Mouse (Mus musculus) bone marrow, adult 2 months (tissue): Measurements from ENCODE around the gene Mtor. TPM values are rescaled to one million over a fixed set of nuclear protein-coding genes. Genes with fewer than 3 reads are reported as not detected.

ENCODE experiments used
- H3K27ac ChIP-seq: fragments of 200-500 bp; 2 replicates; pipeline ENCODE4 v1.5.1; 2012; ENCODE audit warnings: low read depth, mild to moderate bottlenecking, control low read depth, inconsistent platforms, low read length; ENCODE audit not compliant: control insufficient read depth, poor library complexity, insufficient read depth
- H3K4me1 ChIP-seq: fragments of 200-500 bp; 2 replicates; pipeline ENCODE4 v1.6.1; 2011; ENCODE audit warnings: low read length; ENCODE audit not compliant: control insufficient read depth, insufficient read depth
- H3K4me3 ChIP-seq: fragments of 200-500 bp; replicated peaks from 2 replicates; pipeline ENCODE3; 2011; ENCODE audit warnings: mild to moderate bottlenecking, low read depth, low read length, control low read depth; ENCODE audit not compliant: control insufficient read depth
- CTCF ChIP-seq: fragments of 200-500 bp; IDR thresholded peaks from 2 replicates; pipeline ENCODE4 v1.5.1; 2011; ENCODE audit warnings: low read length, control low read depth; ENCODE audit not compliant: control insufficient read depth, insufficient read depth
- POLR2A ChIP-seq: fragments of 200-500 bp; IDR thresholded peaks from 2 replicates; pipeline ENCODE4 v1.6.1; 2011; ENCODE audit warnings: low read depth, mild to moderate bottlenecking, control low read depth, low read length, borderline replicate concordance; ENCODE audit not compliant: control insufficient read depth
- WGBS: fragments of 180-500 bp; shearing (Covaris S2); methylation state at CpG from one replicate; pipeline ENCODE4 v1.1.7; 2018; 5-methylcytosine and 5-hydroxymethylcytosine counted together
- polyA plus RNA-seq: library from polyadenylated mRNA; stranded (reverse); fragments of >200 nt; gene quantifications from 2 replicates; pipeline ENCODE4 v1.2.4, GENCODE M21; 2011; ENCODE audit warnings: low replicate concordance; ENCODE audit not compliant: missing spikeins, insufficient read depth, insufficient read length

Mtor gene
- polyA plus RNA-seq, 1 experiment: 11.5 TPM

GRCm38 (mm10) chr4:148433813-148434212 is 14.6 kb upstream of the Mtor start:
- H3K4me1 ChIP-seq: peaks cover 3% of the 10 kb centered on the region
- 74% methylated on average over 5 of the region's 5 CpGs for WGBS
- TF ChIP-seq POLR2A (no peak), CTCF (no peak)
- H3K4me3 ChIP-seq: no peak overlapping the region
- H3K27ac ChIP-seq: no peak overlapping the region

- Histone ChIP-seq H3K27ac (no peak overlapping the region), H3K4me3 (no peak overlapping the region), H3K4me1 (peaks cover 3% of the 10 kb centered on the region)
- TF ChIP-seq POLR2A (no peak), CTCF (no peak)
- WGBS: 83% methylated on average over 4 of the region's 4 CpGs
Observed at GRCm38 (mm10) chr4:148434554-148434953, 13.9 kb upstream of the Mtor start.

GRCm38 (mm10) chr4:148435106-148435505 is 13.3 kb upstream of the Mtor start:
- peaks cover 3% of the 10 kb centered on the region for H3K4me1 ChIP-seq
- H3K27ac ChIP-seq: no peak overlapping the region
- no peak overlapping the region for H3K4me3 ChIP-seq
- TF ChIP-seq POLR2A (no peak), CTCF (no peak)
- WGBS: 77% methylated on average over 3 of the region's 3 CpGs

- 73% methylated on average over 6 of the region's 6 CpGs for WGBS
Observed at GRCm38 (mm10) chr4:148435657-148436330, 12.6 kb upstream of the Mtor start.

GRCm38 (mm10) chr4:148441931-148442330 is 6.5 kb upstream of the Mtor start:
- Histone ChIP-seq H3K4me1 (no peaks in the 10 kb centered on the region; the same call in 1 of the 2 replicates), H3K4me3 (no peak overlapping the region), H3K27ac (no peak overlapping the region)
- 83% methylated on average over 5 of the region's 5 CpGs for WGBS
- TF ChIP-seq CTCF (no peak), POLR2A (no peak)

More at GRCm38 (mm10) chr4:148435657-148436330, 12.6 kb upstream of the Mtor start:
- no peak for TF ChIP-seq CTCF
- no peak for TF ChIP-seq POLR2A
- no peak overlapping the region for H3K4me3 ChIP-seq
- H3K4me1 ChIP-seq: peaks cover 2% of the 10 kb centered on the region
- H3K27ac ChIP-seq: no peak overlapping the region

- Histone ChIP-seq H3K27ac (no peak overlapping the region), H3K4me3 (no peak overlapping the region), H3K4me1 (no peaks in the 10 kb centered on the region; the same call in 1 of the 2 replicates)
- 90% methylated on average over 7 of the region's 7 CpGs for WGBS
- TF ChIP-seq CTCF (no peak), POLR2A (no peak)
Observed at GRCm38 (mm10) chr4:148442598-148442997, 5.8 kb upstream of the Mtor start.

- Histone ChIP-seq H3K4me1 (no peaks in the 10 kb centered on the region; the same call in 1 of the 2 replicates), H3K4me3 (peak within 1 kb of the TSS; percentile 95), H3K27ac (peak within 1 kb of the TSS; percentile 81)
- peak; percentile 87; the same call in 1 of the 2 replicates for TF ChIP-seq POLR2A
- no peak for TF ChIP-seq CTCF
- under 1% methylated on average over 46 of the region's 46 CpGs for WGBS
Observed at GRCm38 (mm10) chr4:148444250-148444967, 4.0 kb upstream of the Mtor start, which contains the start of gene Ubiad1. TSS of gene Ubiad1 (minus strand) at chr4:148444771.

GRCm38 (mm10) chr4:148448853-148449245 is 438 bp downstream of the Mtor start:
- Histone ChIP-seq H3K27ac (peak overlapping the region; percentile 28), H3K4me1 (no peaks in the 10 kb centered on the region; the same call in 1 of the 2 replicates), H3K4me3 (peak overlapping the region; percentile 75)
- under 1% methylated on average over 15 of the region's 15 CpGs for WGBS
- TF ChIP-seq POLR2A (no peak), CTCF (no peak)
